Mouse (Mus musculus): ENCODE data around the gene Plxdc2. TPM values are rescaled to one million over a fixed set of nuclear protein-coding genes. Genes with fewer than 3 reads are reported as not detected.

Gene Plxdc2
- total RNA-seq, 1 experiment from 2014 or later = 14.7 TPM

DNA sequence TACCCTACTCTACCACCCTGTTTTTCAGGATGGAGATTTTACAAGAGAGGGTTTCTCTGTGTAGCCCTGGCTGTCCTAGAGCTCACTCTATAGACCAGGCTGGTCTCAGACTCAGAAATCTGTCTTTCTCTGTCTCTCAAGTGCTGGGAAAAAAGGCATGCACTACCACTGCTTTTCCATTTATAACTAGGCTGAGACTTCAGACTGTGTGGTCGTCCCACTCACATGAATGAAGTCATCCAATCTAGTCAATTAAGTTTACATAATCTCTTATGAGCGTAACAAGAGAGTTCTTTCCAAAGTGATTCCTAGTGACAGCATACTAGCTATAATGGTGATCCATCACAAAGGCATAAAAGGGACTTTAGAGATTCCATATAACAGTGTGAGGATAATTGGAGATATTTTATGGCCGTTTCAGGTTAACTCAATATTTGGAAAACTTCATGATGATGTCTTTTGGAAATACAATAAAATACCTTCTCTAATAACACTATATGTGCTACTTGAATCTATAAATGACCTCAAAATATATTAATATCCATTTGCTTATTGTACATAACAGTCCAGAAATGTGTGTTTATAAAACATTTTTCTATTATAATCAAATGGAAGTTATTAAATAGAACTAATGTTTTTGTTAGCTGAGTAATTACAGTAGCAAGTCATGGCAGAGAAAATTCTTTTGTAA lies 151.6 kb downstream of the Plxdc2 start:
- no peak for ATAC-seq (replicated peaks in 1 of 2; ENCODE audit: insufficient read depth in 1 of 2, low FRiP score in 2 of 2, low TSS enrichment in 1 of 2, low read depth in 1 of 2, poor library complexity in 2 of 2, severe bottlenecking in 2 of 2)

DNA sequence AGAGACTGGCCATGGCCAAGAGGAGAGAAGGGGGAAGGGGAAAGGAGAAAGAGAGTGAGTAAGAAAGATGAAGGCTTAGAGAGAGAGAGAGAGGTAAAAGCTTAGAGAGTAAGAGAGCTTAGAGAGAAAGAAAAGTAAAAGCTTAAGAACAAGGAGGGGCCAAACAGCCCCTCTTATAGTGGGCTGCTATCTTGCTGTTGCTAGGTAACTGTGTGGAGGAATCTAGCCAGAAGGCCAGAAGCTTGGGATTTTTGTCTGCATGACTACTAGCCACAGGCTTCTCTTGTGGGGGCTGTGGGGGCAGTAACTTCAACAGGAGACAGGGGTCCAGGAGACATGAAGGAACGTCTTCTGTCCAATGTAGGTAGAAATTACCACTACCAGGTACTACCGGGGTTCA lies 162.0 kb downstream of the Plxdc2 start:
- ATAC-seq (replicated peaks in 1 of 2; ENCODE audit: insufficient read depth in 1 of 2, low FRiP score in 2 of 2, low TSS enrichment in 1 of 2, low read depth in 1 of 2, poor library complexity in 2 of 2, severe bottlenecking in 2 of 2) = no peak

DNA sequence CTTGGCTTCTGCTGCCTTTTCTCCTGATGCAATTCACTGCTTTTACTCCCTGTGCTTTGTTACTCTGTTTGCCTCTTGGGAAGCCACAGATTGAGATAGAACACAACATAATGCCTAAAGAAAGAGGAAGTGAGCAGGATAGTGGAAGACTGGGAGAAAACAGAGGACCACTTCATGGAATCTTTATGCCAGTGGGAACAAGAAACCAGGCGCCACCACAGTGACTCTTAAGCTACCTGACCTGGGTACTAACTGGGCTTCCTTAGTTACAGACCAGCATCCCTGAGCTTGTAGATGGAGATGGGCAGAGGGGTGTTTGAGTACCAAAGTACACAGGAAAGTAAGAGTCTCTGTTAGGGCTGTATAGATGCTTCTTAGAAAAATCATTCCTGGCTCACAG lies 167.3 kb downstream of the Plxdc2 start:
- no peak for ATAC-seq (replicated peaks in 1 of 2; ENCODE audit: insufficient read depth in 1 of 2, low FRiP score in 2 of 2, low TSS enrichment in 1 of 2, low read depth in 1 of 2, poor library complexity in 2 of 2, severe bottlenecking in 2 of 2)

DNA sequence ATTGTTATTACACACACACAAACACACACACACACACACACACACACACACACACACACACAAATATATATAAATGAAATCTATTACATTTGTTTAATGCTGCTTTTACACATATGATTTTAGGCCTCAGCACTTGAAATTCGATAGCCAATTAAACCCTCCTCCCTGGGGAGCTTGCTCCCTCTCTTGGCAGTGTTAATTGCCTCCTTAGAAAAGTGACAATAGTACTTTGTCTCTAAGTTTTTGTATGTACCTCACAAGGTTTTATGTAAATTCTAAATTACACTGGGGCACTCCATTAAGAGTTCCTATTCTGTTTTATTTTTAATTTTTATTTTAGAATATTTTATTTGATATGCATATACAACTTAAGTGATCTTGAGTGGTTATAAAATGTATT lies 176.1 kb downstream of the Plxdc2 start:
- no peak for ATAC-seq (replicated peaks in 1 of 2; ENCODE audit: insufficient read depth in 1 of 2, low FRiP score in 2 of 2, low TSS enrichment in 1 of 2, low read depth in 1 of 2, poor library complexity in 2 of 2, severe bottlenecking in 2 of 2)

DNA sequence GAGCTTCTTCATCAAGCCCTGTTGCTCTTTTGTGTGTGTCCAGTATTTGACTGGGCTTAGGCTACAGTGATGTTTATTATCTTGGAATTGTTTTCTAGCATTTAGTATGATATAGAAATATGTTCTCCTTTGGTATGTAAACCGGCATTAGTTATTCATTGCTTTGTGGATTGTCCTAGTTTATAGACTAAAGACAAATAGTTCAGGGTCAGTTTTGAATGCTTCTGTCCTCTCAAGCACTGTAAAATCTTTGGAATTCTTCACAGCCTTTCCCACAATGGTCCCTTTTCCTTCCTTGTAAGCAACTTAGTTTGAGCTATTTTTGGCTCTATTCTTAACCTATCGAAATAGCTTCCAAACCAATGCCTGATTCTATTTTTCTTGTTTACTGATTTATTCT lies 178.5 kb downstream of the Plxdc2 start:
- no peak for ATAC-seq (replicated peaks in 1 of 2; ENCODE audit: insufficient read depth in 1 of 2, low FRiP score in 2 of 2, low TSS enrichment in 1 of 2, low read depth in 1 of 2, poor library complexity in 2 of 2, severe bottlenecking in 2 of 2)

DNA sequence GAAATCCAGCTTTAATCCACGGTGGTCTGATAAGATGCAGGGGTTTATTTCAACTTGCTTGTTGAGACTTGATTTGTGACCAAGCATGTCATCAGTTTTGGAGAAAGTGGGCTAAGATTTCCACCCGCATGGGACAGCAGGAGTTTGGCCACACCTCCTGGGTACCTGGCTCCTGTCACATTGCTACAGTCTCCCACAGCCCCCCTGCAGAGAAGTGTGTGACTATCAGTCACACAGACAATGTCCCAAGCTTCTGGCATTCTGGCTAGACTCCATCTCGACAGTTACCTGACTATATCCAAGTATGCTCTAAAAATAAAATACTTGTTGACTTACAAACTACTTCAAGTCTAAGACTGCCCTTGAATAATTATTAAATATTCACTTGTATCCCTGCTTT lies 185.1 kb downstream of the Plxdc2 start:
- no peak for ATAC-seq (replicated peaks in 1 of 2; ENCODE audit: insufficient read depth in 1 of 2, low FRiP score in 2 of 2, low TSS enrichment in 1 of 2, low read depth in 1 of 2, poor library complexity in 2 of 2, severe bottlenecking in 2 of 2)

DNA sequence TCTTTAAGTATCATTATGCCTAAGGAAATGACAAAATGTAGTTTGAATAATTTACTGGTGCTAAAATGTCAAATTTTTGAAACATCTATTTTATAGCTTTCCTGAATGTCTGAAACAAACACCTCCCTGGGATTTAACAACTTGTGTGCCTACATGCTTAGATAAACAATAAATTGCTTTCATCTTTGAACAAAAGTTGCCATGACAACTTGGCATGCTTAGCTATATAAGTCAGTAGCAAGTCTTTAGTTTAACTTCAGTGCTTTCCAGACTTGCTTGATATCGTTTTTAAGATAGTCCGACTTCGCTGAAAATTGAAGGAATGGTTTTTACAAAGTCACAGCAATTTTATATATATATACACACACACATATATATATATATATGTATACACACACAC lies 189.1 kb downstream of the Plxdc2 start:
- no peak for ATAC-seq (replicated peaks in 1 of 2; ENCODE audit: insufficient read depth in 1 of 2, low FRiP score in 2 of 2, low TSS enrichment in 1 of 2, low read depth in 1 of 2, poor library complexity in 2 of 2, severe bottlenecking in 2 of 2)

DNA sequence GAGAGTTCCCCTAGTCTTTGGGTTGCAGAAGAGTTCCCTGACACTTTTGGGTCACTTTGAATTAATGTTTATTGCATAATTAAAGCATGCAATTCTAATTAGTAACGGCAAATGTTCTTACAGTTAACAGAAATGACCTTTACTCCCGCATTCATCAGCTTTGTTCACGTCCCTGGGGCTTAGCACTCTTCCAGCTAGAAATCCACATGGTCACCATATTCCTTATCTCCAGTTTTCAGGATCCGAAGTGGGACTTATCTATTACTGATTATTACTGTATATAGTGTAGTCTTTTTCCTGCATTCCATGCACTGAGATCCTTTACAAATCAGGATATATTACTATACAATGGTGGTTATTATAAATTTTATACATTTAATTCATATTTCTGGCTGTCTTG lies 203.2 kb downstream of the Plxdc2 start:
- ATAC-seq (replicated peaks in 1 of 2; ENCODE audit: insufficient read depth in 1 of 2, low FRiP score in 2 of 2, low TSS enrichment in 1 of 2, low read depth in 1 of 2, poor library complexity in 2 of 2, severe bottlenecking in 2 of 2) = no peak

DNA sequence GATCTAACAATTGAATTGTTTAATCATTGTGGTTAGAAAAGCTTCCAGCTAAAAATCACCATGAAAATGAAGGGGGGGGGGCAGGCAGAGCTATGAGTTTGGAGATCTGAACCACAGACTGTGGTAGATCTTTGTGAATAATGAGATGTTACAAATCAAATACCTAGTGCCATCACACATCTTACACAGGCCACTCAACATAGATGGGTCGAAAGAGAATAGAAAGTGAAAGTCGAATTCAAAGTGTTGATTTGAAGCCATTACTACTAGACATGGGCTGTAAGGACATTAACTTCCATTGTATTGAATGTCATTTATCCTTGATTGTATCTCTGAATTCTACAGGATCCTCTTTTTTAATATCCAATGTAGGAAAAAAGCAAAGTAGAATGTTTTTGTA lies 212.2 kb downstream of the Plxdc2 start:
- ATAC-seq (replicated peaks in 1 of 2; ENCODE audit: insufficient read depth in 1 of 2, low FRiP score in 2 of 2, low TSS enrichment in 1 of 2, low read depth in 1 of 2, poor library complexity in 2 of 2, severe bottlenecking in 2 of 2) = peak; percentile 56 to 73

DNA sequence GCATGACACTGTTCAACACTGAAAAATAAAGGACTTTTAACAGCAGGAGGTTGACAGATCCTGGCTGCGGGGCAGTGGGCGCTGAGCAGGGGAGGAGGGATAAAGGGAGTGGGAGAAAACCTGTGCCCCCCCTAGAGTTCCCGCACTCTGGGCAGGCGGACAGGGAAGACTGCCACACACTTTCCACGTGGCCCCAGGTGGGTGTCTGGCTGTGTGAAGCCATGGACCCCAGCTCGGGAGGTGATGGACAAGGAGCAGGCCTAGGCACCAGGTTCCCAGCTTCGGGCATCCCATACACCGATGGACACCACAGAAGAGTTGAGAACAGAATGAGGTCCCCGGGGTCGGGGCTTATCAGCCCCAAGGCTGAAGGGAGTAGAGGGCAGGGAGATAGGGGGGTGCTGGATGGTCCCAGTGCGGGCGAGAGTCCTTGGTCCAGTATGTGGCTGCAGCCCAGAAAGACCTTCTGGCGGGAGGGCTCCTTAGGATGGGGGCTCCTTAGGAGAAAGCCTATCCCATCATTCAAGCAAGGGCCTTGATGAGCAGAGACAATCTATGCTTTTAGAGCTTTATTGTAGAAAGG lies 215.2 kb downstream of the Plxdc2 start:
- ATAC-seq (replicated peaks in 1 of 2; ENCODE audit: insufficient read depth in 1 of 2, low FRiP score in 2 of 2, low TSS enrichment in 1 of 2, low read depth in 1 of 2, poor library complexity in 2 of 2, severe bottlenecking in 2 of 2) = no peak

DNA sequence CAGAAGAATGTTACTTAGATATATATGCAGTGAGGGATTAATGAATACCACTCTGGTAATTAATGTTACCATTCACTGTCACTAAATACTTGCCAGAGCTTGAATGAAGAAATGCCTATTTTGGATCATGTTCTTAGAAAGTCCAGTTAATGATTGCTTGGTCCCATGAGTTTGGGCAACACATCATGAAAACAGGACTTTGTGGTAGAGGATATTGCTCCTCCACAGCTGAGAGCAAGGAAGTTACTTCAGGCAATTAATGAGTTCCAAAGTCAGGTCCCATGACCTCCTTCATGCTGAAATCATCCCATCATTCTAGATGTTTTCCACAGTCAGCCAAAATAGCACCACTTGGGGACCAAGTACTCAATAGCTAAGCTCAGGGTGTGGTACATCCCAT lies 220.5 kb downstream of the Plxdc2 start:
- ATAC-seq (replicated peaks in 1 of 2; ENCODE audit: insufficient read depth in 1 of 2, low FRiP score in 2 of 2, low TSS enrichment in 1 of 2, low read depth in 1 of 2, poor library complexity in 2 of 2, severe bottlenecking in 2 of 2) = no peak

DNA sequence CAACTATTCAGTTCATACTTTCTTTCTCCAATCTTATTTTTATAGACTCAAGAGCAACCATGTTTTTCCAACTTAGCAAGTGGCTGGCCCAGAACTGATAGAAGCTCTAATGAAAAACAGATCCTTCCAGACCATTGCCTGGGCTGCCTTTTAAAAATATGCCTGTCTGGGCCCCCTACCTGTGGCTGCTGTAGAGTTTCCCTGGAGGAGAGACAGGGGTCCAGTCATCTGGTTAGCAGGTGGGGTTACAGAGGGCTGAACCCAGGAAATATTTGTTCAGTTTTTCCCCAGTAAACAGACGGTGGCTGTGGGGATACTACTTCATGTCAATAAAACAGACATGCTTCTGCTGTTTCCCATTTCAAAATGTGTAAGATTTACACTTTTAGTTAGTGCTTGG lies 222.0 kb downstream of the Plxdc2 start:
- no peak for ATAC-seq (replicated peaks in 1 of 2; ENCODE audit: insufficient read depth in 1 of 2, low FRiP score in 2 of 2, low TSS enrichment in 1 of 2, low read depth in 1 of 2, poor library complexity in 2 of 2, severe bottlenecking in 2 of 2)

DNA sequence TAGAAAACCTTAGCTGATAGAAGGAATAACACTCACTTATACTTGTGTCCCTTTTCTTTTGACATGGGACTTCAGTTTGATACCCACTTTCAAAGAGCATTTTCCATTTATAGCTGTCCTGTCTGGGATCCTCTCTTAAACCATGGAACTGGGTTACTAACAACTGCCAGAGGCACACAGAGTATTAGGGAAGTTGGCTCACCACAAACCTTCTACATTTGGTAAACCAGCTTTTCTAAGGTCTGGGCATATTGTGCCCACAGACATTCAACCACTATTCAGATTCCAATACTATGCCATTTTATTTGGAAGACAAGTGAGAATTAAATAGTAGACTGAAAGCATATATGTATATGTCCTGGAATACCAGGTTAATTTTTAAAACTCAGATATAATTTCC lies 232.4 kb downstream of the Plxdc2 start:
- peak; percentile 66 to 81 for ATAC-seq (replicated peaks in 1 of 2; ENCODE audit: insufficient read depth in 1 of 2, low FRiP score in 2 of 2, low TSS enrichment in 1 of 2, low read depth in 1 of 2, poor library complexity in 2 of 2, severe bottlenecking in 2 of 2)

DNA sequence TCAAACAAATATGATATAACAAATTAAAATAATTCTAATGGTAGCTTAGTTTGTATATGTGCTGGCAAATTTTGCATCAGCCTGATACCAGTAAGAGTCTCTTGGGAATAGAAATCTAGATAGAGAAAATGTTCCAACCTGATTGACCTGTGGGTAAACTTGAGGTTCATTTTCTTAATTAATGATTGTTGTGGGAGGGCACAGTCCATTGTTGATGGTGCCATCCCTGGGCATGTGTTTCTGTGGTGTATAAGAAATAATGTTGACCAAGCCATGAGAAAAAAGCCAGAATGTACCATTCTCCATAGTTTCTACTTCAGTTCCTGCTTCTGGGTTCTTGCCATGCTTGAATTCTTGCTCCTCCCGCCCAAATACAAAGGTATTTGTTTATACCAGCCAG lies 239.3 kb downstream of the Plxdc2 start:
- ATAC-seq (replicated peaks in 1 of 2; ENCODE audit: insufficient read depth in 1 of 2, low FRiP score in 2 of 2, low TSS enrichment in 1 of 2, low read depth in 1 of 2, poor library complexity in 2 of 2, severe bottlenecking in 2 of 2) = no peak

DNA sequence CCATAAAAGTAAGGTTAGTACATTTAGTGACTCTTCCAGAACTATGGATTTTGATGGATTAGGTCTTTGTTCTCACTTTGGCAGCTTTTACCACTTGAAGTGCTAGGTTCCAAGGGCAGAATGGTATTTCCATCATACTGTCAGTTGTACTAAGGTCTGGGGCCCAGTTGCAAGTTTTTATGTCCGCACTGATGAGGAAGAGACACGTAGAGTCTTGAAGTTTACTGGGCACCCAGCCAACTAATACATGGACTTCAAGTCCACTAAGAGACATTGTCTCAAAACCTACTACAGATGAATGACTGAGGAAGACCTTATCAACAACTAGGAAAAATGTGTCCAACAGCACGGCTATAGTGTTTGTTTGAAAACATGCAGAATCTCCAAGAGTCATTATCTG lies 242.1 kb downstream of the Plxdc2 start:
- no peak for ATAC-seq (replicated peaks in 1 of 2; ENCODE audit: insufficient read depth in 1 of 2, low FRiP score in 2 of 2, low TSS enrichment in 1 of 2, low read depth in 1 of 2, poor library complexity in 2 of 2, severe bottlenecking in 2 of 2)

DNA sequence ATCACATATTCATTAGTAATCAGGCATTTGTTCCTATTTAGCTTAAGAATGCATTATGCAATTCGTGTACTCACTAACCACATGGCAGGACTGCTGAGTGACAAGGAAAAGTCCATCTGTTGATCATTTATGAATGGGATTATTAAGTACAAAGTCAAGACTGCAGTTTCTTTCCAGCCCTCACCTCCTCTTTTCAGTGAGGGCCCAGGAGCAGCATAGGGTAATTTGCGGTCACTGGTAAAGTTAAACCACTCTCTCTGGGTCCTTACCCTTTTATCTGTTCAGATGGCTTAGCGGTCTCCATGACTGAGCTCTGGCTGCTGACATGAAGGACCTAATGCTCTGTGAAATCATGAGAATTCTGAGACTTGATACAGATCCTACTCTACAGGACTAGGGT lies 248.2 kb downstream of the Plxdc2 start:
- no peak for ATAC-seq (replicated peaks in 1 of 2; ENCODE audit: insufficient read depth in 1 of 2, low FRiP score in 2 of 2, low TSS enrichment in 1 of 2, low read depth in 1 of 2, poor library complexity in 2 of 2, severe bottlenecking in 2 of 2)

DNA sequence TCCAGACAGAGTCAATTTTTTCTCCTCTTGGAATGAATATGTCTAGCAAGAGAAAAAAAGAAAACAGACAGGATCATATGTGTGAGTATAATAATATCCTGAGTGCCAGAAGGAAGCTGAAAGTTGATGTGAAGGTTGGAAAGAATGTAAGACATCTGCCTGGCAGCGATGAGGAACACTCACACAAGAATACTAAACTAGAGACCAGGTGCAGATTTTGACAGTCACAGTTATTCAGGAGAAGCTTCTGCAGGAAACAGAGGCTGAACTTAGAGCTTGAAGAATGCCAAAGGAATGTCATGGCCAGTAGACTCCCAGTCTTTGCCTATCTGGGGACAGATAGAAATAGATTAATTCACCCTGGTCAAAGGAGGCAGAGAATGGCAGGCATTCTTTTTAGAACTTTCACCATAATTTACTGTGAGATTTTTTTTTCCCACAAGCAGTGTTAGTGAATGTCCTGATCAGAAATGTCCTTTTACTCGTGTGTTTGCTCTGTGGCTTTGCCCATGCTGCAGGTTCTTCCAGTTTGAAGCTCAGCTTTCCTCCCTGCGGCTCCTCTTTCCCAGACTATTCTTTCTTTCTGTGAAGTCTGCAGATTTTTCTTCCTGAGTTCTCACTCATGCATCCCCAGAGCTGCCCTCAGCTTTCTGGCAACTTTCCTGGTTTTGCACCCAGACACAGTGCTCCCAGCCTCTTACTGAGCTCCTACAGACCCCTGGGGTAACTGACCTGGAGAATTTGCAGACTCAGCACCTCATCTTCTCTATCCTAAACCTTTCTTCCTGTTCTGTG lies 251.9 kb downstream of the Plxdc2 start:
- ATAC-seq (replicated peaks in 1 of 2; ENCODE audit: insufficient read depth in 1 of 2, low FRiP score in 2 of 2, low TSS enrichment in 1 of 2, low read depth in 1 of 2, poor library complexity in 2 of 2, severe bottlenecking in 2 of 2) = no peak

DNA sequence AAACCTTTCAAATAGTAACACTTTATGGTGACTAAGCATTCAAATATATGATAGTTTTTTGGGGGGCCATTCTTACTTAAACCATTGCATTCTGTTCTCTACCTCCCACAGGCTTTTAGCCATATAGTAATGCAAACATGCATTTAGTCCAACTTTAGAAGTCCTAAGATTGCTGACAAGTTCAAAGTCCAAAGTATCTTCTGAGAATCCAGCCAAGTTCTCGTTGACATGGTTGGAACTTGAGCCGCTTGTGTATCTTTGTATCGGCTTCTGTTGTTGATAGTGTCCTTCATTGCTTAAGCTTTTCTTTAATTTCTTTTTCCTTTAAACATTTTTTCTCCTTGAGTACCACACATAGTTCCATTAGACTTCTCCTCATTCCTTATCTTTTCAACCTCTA lies 286.0 kb downstream of the Plxdc2 start:
- no peak for ATAC-seq (replicated peaks in 1 of 2; ENCODE audit: insufficient read depth in 1 of 2, low FRiP score in 2 of 2, low TSS enrichment in 1 of 2, low read depth in 1 of 2, poor library complexity in 2 of 2, severe bottlenecking in 2 of 2)

DNA sequence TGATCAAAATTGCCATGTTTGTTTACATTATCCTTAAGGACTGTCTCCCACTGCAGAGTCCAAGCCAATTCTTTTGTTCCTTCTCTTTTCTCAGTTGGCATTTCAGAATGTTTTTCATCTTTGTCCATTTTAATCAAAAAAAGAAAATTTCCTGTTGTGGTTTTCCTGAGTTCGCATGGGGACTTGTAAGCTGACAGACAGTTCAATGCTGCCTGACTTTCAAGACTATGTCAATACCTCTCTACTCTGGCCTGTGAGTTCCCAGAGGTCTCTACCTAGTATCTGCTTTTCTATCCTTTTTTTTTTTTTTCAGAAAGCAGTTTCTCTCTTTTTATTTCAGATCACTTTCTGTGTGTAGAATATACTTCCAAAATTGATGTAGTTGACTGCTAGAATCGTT lies 295.6 kb downstream of the Plxdc2 start:
- peak; percentile 53 to 65; a peak in 3 of 4 replicates for ATAC-seq (replicated peaks in 1 of 2; ENCODE audit: insufficient read depth in 1 of 2, low FRiP score in 2 of 2, low TSS enrichment in 1 of 2, low read depth in 1 of 2, poor library complexity in 2 of 2, severe bottlenecking in 2 of 2)

Measured in hematopoietic stem cell, adult 5-6 weeks (primary cell).